Mouse (Mus musculus) CH12.LX (cell line): ENCODE measurements around the gene Sgcb. TPM values are rescaled to one million over a fixed set of nuclear protein-coding genes. Genes with fewer than 3 reads are reported as not detected.

Experiments used
- DNase-seq: peaks from one replicate; pipeline ENCODE4 v3.0.0-alpha.2; 2013; ENCODE audit errors: extremely low read depth
- H3K27ac ChIP-seq: 2 replicates; pipeline ENCODE4 v1.5.1; 2012; ENCODE audit warnings: low read depth, mild to moderate bottlenecking, control low read depth, moderate library complexity; ENCODE audit not compliant: insufficient read depth
- H3K27me3 ChIP-seq: replicated peaks from 2 replicates; pipeline ENCODE3; 2012; ENCODE audit warnings: inconsistent platforms
- H3K36me3 ChIP-seq, 2 experiments: replicated peaks in 1 of 2; 2 replicates each; pipeline versions ENCODE3 to v1.6.1; 2012; ENCODE audit warnings: inconsistent platforms in 1 of 2, low read length in 1 of 2, mild to moderate bottlenecking in 1 of 2, mixed read lengths in 1 of 2, moderate library complexity in 1 of 2; ENCODE audit not compliant: control insufficient read depth in 1 of 2, insufficient read depth in 1 of 2
- H3K4me1 ChIP-seq, 2 experiments: 2 replicates each; pipeline ENCODE4 v1.6.1; 2012; ENCODE audit warnings: inconsistent platforms in 1 of 2, moderate library complexity in 1 of 2; ENCODE audit not compliant: insufficient read depth in 2 of 2, control insufficient read depth in 1 of 2
- H3K4me2 ChIP-seq: 2 replicates; pipeline ENCODE4 v1.6.1; 2012; ENCODE audit warnings: low read depth, mild to moderate bottlenecking, control low read depth; ENCODE audit not compliant: poor library complexity, insufficient read depth, severe bottlenecking
- H3K4me3 ChIP-seq, 3 experiments: fragments of 150-350 bp in 1 of 3; sonication (generic) in 1 of 3; replicated peaks in 1 of 3; 2 replicates each; pipeline versions ENCODE3 to v1.5.1; 2011 to 2012; ENCODE audit warnings: low read depth in 2 of 3, low read length in 2 of 3, mild to moderate bottlenecking in 2 of 3, moderate library complexity in 2 of 3, control low read depth in 1 of 3, improper control_type of control experiment in 1 of 3, inconsistent platforms in 1 of 3, mixed read lengths in 1 of 3; ENCODE audit not compliant: poor library complexity in 1 of 3
- H3K79me2 ChIP-seq: replicated peaks from 2 replicates; pipeline ENCODE4 v1.6.1; 2012; ENCODE audit warnings: mild to moderate bottlenecking, moderate library complexity; ENCODE audit not compliant: control insufficient read depth, poor library complexity, insufficient read depth, severe bottlenecking; ENCODE audit errors: extremely low read depth
- H3K9ac ChIP-seq: 2 replicates; pipeline ENCODE4 v1.6.1; 2012; ENCODE audit warnings: low read depth, mild to moderate bottlenecking, control low read depth, moderate library complexity; ENCODE audit not compliant: insufficient read depth
- H3K9me3 ChIP-seq: replicated peaks from 2 replicates; pipeline ENCODE3; 2012; ENCODE audit warnings: low read length, inconsistent platforms, mixed read lengths
- CHD1 ChIP-seq: IDR thresholded peaks from 2 replicates; pipeline ENCODE4 v1.6.1; 2012; ENCODE audit warnings: low read depth, low read length, improper control_type of control experiment, inconsistent platforms
- CHD2 ChIP-seq: IDR thresholded peaks from 2 replicates; pipeline ENCODE4 v1.6.1; 2011; ENCODE audit warnings: low read length, improper control_type of control experiment
- CTCF ChIP-seq, 2 experiments: IDR thresholded peaks in 1 of 2; conservative IDR thresholded peaks in 1 of 2; 2 replicates each; pipeline ENCODE4 v1.5.1; 2011 to 2012; ENCODE audit warnings: low read depth in 2 of 2, low read length in 2 of 2, improper control_type of control experiment in 1 of 2, inconsistent platforms in 1 of 2, mild to moderate bottlenecking in 1 of 2, moderate library complexity in 1 of 2
- EP300 ChIP-seq: IDR thresholded peaks from 2 replicates; pipeline ENCODE4 v1.6.1; 2011; ENCODE audit warnings: low read length, improper control_type of control experiment
- GABPA ChIP-seq: IDR thresholded peaks from 2 replicates; pipeline ENCODE4 v1.6.1; 2012; ENCODE audit warnings: low read depth, low read length, improper control_type of control experiment, inconsistent platforms; ENCODE audit not compliant: insufficient replicate concordance
- HCFC1 ChIP-seq: IDR thresholded peaks from 2 replicates; pipeline ENCODE4 v1.6.1; 2012; ENCODE audit warnings: low read depth, mild to moderate bottlenecking, inconsistent platforms, low read length, improper control_type of control experiment
- IRF4 ChIP-seq: IDR thresholded peaks from 2 replicates; pipeline ENCODE4 v1.6.1; 2014; ENCODE audit warnings: low read depth, mild to moderate bottlenecking, inconsistent platforms, low read length, improper control_type of control experiment
- JUND ChIP-seq: conservative IDR thresholded peaks from 2 replicates; pipeline ENCODE4 v1.6.1; 2011; ENCODE audit warnings: low read depth, low read length, improper control_type of control experiment
- MEF2A ChIP-seq: IDR thresholded peaks from 2 replicates; pipeline ENCODE4 v1.6.1; 2014; ENCODE audit warnings: low read depth, mild to moderate bottlenecking, inconsistent platforms, low read length, improper control_type of control experiment, borderline replicate concordance
- MXI1 ChIP-seq: IDR thresholded peaks from 2 replicates; pipeline ENCODE4 v1.6.1; 2011; ENCODE audit warnings: mild to moderate bottlenecking, low read depth, low read length, improper control_type of control experiment
- MYC ChIP-seq: IDR thresholded peaks from 2 replicates; pipeline ENCODE4 v1.6.1; 2011; ENCODE audit warnings: low read depth, mild to moderate bottlenecking, improper control_type of control experiment, low read length
- NELFE ChIP-seq: IDR thresholded peaks from 2 replicates; pipeline ENCODE4 v1.6.1; 2011; ENCODE audit warnings: low read depth, low read length, improper control_type of control experiment
- PAX5 ChIP-seq: IDR thresholded peaks from 2 replicates; pipeline ENCODE4 v1.6.1; 2012; ENCODE audit warnings: low read length, inconsistent platforms, mixed read lengths
- POLR2AphosphoS2 ChIP-seq: IDR thresholded peaks from 2 replicates; pipeline ENCODE4 v1.6.1; 2011; ENCODE audit warnings: low read depth, low read length, improper control_type of control experiment
- RAD21 ChIP-seq: IDR thresholded peaks from 2 replicates; pipeline ENCODE4 v1.6.1; 2011; ENCODE audit warnings: low read depth, mild to moderate bottlenecking, low read length, improper control_type of control experiment, moderate library complexity
- RCOR1 ChIP-seq: conservative IDR thresholded peaks from 2 replicates; pipeline ENCODE4 v1.6.1; 2012; ENCODE audit warnings: low read depth, mild to moderate bottlenecking, inconsistent platforms, low read length, improper control_type of control experiment
- SIN3A ChIP-seq: IDR thresholded peaks from 2 replicates; pipeline ENCODE4 v1.6.1; 2012; ENCODE audit warnings: low read length, improper control_type of control experiment, inconsistent platforms
- SMC3 ChIP-seq: IDR thresholded peaks from 2 replicates; pipeline ENCODE4 v1.6.1; 2011; ENCODE audit warnings: low read depth, low read length, improper control_type of control experiment
- TBP ChIP-seq: conservative IDR thresholded peaks from 2 replicates; pipeline ENCODE4 v1.6.1; 2011; ENCODE audit warnings: low read depth, low read length, improper control_type of control experiment
- USF1 ChIP-seq: IDR thresholded peaks from 2 replicates; pipeline ENCODE4 v1.6.1; 2014; ENCODE audit warnings: low read depth, mild to moderate bottlenecking, inconsistent platforms, low read length, improper control_type of control experiment
- USF2 ChIP-seq: conservative IDR thresholded peaks from 2 replicates; pipeline ENCODE4 v1.6.1; 2011; ENCODE audit warnings: low read depth, low read length, improper control_type of control experiment
- ZKSCAN1 ChIP-seq: IDR thresholded peaks from 2 replicates; pipeline ENCODE4 v1.6.1; 2012; ENCODE audit warnings: low read depth, inconsistent platforms, low read length, improper control_type of control experiment, borderline replicate concordance
- dilution Hi-C: fragments of 300-500 bp; cut with MboI; formaldehyde crosslinking; loops from 2 replicates; pipeline ENCODE4 v1.14.3; 2020; ENCODE audit warnings: low sequenced_read_pairs; ENCODE audit not compliant: extremely low pct_unique_long_range_greater_than_20kb, extremely low pct_ligation_motif_present
- in situ Hi-C: fragments of 300-500 bp; cut with MboI; formaldehyde crosslinking; loops from 3 replicates; pipeline ENCODE4 v1.14.3; 2019; ENCODE audit warnings: low sequenced_read_pairs, low pct_ligation_motif_present, low pct_unique_long_range_greater_than_20kb, mixed read lengths
- polyA plus RNA-seq: library from polyadenylated mRNA; unstranded; fragments of >175 nt; gene quantifications from 2 replicates; pipeline ENCODE4 v1.2.1, GENCODE M21; 2012; ENCODE audit warnings: low read depth; ENCODE audit not compliant: insufficient read length
- total RNA-seq, 2 experiments: library from RNA; depleted of rRNA; stranded (reverse); fragments of 300-350 nt in 1 of 2; fragments of >200 nt in 1 of 2; gene quantifications; 2 replicates each; pipeline ENCODE4 v1.2.3; 2012 to 2014

Gene Sgcb
- total and polyA plus RNA-seq, 3 experiments: 2.6 to 8.5 (median 4.6) TPM

GRCm38 (mm10) chr5:73683706-73684409, 36.3 kb upstream of the Sgcb start:
- peak; percentile 23 for DNase-seq
- H3K79me2 ChIP-seq: no peaks in the 10 kb centered on the region
- peaks cover 0 to 3% of the 10 kb centered on the region in 2 experiments; a peak in 1 of 4 replicates for H3K4me1 ChIP-seq
- dilution Hi-C loops (no loop called here), in situ Hi-C loops (loop anchor here (10.0 kb wide), 1 partner anchor 601 kb away; no protein-coding TSS in a partner anchor)
- H3K9ac ChIP-seq: no peak overlapping the region
- no peak overlapping the region for H3K27ac ChIP-seq
- TF ChIP-seq CTCF (conservative IDR thresholded peaks at IDR 0.05 in 1 of 2, IDR thresholded peaks at IDR 0.05 in 1 of 2; ENCODE audit: low read depth in 2 of 2, low read length in 2 of 2) (peak in 1 of 2 experiments; percentile 71; a peak in 2 of 4 replicates), RAD21 (peak; percentile 75), CHD2 (no peak), USF1 (no peak), SMC3 (peak; percentile 45)
- no peaks in the 10 kb centered on the region for H3K9me3 ChIP-seq
- H3K4me2 ChIP-seq: no peak overlapping the region
- no peaks in the 10 kb centered on the region for H3K36me3 ChIP-seq
- H3K27me3 ChIP-seq: no peaks in the 10 kb centered on the region
- H3K4me3 ChIP-seq: no peak overlapping the region

DNA sequence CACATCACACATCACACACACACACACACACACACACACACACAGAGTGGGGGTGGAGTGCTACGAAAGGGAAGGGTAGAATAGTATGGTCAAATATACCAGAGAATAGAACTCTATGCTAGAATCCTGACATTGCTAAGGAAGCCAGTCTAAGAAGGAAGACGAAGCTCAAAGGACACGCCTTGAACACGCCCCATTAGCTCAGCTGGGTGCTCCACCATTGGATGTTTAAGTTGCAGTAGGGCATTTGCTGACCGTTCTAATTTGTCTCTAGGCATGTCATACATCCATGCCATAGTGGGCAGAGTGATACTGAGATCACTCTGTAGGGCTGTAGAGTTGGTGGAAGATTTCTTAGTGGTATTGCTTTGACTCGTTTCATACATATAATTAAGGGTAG, 35.6 kb upstream of the Sgcb start:
- Histone ChIP-seq H3K4me1 (peaks cover 0 to 3% of the 10 kb centered on the region in 2 experiments; a peak in 1 of 4 replicates), H3K4me2 (no peak overlapping the region), H3K27ac (no peak overlapping the region), H3K9ac (no peak overlapping the region), H3K36me3 (no peaks in the 10 kb centered on the region), H3K4me3 (no peak overlapping the region), H3K9me3 (no peaks in the 10 kb centered on the region), H3K27me3 (no peaks in the 10 kb centered on the region), H3K79me2 (no peaks in the 10 kb centered on the region)
- dilution Hi-C loops: no loop called here
- no peak for TF ChIP-seq JUND
- no peak for TF ChIP-seq IRF4
- TF ChIP-seq MEF2A: no peak
- no peak for TF ChIP-seq NELFE
- no peak for DNase-seq
- in situ Hi-C loops: loop anchor here (10.0 kb wide), 1 partner anchor 602 kb away; no protein-coding TSS in a partner anchor

GRCm38 (mm10) chr5:73676626-73677025, 29.0 kb upstream of the Sgcb start:
- DNase-seq: no peak
- in situ Hi-C loops (no loop called here), dilution Hi-C loops (no loop called here)
- no peaks in the 10 kb centered on the region for H3K79me2 ChIP-seq
- no peak overlapping the region for H3K4me3 ChIP-seq
- TF ChIP-seq CHD1 (no peak), HCFC1 (no peak), POLR2AphosphoS2 (no peak), EP300 (no peak), USF2 (no peak), RCOR1 (no peak), CTCF (conservative IDR thresholded peaks at IDR 0.05 in 1 of 2, IDR thresholded peaks at IDR 0.05 in 1 of 2; ENCODE audit: low read depth in 2 of 2, low read length in 2 of 2) (no peak), TBP (no peak), MXI1 (no peak), ZKSCAN1 (no peak), SIN3A (no peak), PAX5 (no peak), GABPA (no peak), MYC (no peak)
- H3K4me1 ChIP-seq: no peaks in the 10 kb centered on the region
- no peaks in the 10 kb centered on the region for H3K27me3 ChIP-seq
- H3K9me3 ChIP-seq: no peaks in the 10 kb centered on the region
- H3K27ac ChIP-seq: no peak overlapping the region
- H3K9ac ChIP-seq: no peak overlapping the region
- no peaks in the 10 kb centered on the region for H3K36me3 ChIP-seq
- H3K4me2 ChIP-seq: no peak overlapping the region
